Mouse (Mus musculus) c-Kit-positive CD71-negative TER-119-negative erythroid progenitor cells, embryonic 14.5 days (primary cell): ENCODE measurements at regions not wholly inside any gene's neighbourhood (a gene's known extent, or its start where the extent isn't known, plus 50 kb on each side); places are given as distances from the start of the nearest gene placed in this dataset.
"Not testable (repeated sequence)": the region's sequence is repeated elsewhere in the genome, so short reads cannot be mapped to it uniquely, and the experiment has no call there.

Experiments used
- DNase-seq: peaks from one replicate; pipeline ENCODE4 v3.0.0-alpha.2; 2013; ENCODE audit warnings: low read depth

- DNase-seq, result no peak
Observed at GRCm38 (mm10) chr5:133078916-133079315, 535.8 kb upstream of the Auts2 start.

GRCm38 (mm10) chr5:133078390-133078789 lies 535.2 kb upstream of the Auts2 start:
- DNase-seq, result no peak

- DNase-seq, result no peak
Observed at GRCm38 (mm10) chr5:133073317-133073716, 530.2 kb upstream of the Auts2 start.

DNA sequence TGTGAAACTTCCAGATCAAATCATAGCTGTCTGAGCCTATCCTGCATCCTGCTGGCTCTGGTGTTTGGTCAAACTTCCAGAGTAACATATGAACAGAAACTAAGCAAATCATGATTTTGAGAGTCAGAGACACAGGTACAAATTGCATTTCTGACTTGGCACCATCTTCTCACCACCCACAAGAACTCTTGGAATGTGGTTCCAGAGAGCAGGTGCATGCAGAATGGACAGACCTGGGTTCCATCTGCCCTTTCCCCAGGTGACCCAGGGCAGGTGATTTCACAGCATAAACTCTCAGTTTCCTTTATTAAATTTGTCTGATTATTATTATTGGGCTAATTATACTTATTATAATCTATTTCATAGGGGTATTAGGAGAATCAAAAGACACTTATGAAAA lies 527.0 kb upstream of the Auts2 start:
- DNase-seq, result no peak

- DNase-seq, result no peak
Observed at GRCm38 (mm10) chr5:133062481-133062880, 519.3 kb upstream of the Auts2 start.

DNA sequence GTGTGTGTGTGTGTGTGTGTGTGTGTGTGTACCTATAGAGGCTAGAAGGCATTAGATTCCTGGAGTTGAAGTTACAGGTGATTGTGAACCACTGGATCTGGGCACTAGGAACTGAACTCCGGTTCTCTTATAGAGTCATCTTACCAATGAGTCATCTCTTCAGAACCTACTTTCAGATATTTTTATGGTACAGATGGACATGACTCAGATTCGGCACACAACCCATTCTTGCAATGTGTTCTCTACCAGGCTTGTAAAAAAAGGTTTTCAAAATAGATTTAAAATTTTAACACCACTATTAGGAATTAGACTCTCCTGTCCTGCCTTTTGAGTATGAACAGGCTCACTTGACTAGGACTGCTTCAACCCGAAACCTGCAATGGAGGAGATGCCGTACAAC lies 504.3 kb upstream of the Auts2 start:
- no peak for DNase-seq

DNA sequence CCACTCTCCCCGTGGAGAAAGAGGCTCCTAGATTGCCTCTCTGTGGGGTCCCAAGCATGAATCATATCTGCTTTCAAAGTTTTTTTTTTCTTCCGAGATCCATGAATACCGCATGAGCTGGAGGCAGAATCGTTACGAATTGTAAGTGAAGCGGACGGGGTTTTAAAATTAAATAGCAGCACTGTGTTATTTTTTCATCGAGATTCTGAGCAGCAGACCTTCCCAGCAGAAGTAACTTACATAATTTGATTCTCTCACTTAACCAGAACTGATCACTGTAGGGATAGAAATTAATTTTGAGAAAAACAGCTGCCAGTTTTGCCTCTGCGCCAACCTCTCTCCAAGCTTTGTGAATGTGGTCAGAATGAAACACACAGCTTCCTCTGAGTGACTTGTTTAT lies 502.5 kb upstream of the Auts2 start:
- no peak for DNase-seq

- DNase-seq, result no peak
Observed at GRCm38 (mm10) chr5:133027590-133027989, 484.4 kb upstream of the Auts2 start.

DNA sequence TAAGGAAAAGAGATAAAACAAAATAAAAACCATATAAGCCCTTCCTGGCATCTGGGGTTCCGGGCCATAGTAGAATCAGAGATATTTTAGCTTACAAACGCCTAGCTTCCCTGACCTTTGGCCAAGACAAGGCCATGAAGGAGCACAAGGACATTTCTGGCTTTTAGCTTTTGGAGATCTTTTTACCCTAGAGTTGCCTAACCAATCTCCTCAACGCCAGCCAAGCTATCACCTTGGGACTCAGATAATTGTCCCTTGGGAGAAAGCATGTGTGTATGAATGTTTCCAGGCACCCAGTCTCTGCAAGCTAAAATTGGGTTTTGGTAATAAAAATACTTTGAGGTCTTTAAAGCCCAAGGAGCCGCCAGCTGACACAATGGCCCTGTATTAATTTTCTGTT lies 482.0 kb upstream of the Auts2 start:
- DNase-seq, result no peak

DNA sequence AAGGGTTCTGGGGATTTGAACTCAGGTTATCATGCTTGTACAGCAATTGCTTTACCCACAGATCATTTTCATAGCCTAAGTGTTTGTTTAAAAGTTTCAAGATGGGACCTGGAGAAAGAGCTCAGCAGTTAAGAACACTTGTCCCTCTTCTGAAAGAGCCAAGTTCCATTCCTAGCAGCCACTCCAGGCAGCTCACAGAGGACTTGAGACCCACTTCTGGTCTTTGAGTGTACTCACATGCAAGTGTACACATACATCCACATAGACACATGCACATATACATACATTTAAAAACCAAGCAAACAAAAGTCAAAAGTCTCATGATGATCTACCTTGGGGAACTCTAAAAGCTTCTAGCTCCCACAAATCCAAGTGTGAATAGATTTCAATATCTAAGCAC lies 477.7 kb upstream of the Auts2 start:
- no peak for DNase-seq

- no peak for DNase-seq
Observed at GRCm38 (mm10) chr5:133020116-133020515, 477.0 kb upstream of the Auts2 start.

- DNase-seq, result no peak
Observed at GRCm38 (mm10) chr5:133010624-133011575, 467.8 kb upstream of the Auts2 start.

DNA sequence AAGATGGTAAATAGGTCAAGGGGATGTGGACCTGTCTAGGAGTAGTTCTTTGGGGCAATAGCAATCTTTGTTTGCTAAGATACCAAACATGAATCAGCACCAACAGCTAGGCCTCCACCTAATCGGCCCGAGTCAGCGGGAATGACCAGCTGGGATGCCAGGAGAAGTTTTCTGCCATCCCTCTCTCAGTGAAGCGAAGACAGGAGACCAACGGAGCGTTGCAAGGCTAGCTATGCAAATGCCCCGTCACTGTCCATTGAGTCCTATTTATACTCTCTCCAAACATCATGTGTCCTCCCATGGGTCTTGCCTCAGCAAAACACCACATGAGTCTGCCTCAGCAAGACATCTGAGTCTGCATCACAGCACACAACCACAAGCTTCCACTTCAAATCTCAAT lies 439.7 kb upstream of the Auts2 start:
- no peak for DNase-seq

GRCm38 (mm10) chr5:132979013-132979412 lies 435.9 kb upstream of the Auts2 start:
- DNase-seq, result no peak

DNA sequence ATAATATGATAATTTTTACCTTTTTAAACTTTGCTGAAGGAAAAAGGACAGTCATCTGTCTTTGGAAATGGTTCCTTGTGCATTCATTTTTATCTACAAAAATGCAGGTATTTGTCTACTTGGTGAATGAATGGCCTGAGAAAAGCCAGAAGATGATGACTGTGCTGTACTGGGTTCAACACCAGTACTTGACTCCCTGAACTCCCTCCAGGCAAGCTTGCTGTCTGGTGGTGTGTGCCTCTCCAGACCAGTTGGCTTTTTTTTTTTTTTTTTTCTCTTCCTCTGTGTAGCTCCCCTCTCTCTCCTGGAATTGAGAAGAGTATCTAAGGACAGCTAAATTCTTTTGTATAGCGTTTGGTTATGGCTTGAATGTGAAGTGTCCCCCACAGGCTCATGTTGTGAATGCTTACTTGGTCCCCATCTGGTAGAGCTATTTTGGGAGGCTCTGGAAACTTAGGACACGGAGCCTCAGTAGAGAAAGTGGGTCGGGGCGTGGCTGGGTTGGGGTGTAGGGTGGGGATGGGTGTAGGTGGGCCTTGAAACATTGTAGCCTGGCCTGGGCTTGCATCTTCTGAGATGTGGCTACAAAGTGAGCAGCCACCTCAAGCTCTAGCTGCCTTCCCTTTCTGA lies 432.3 kb upstream of the Auts2 start:
- no peak for DNase-seq

GRCm38 (mm10) chr5:132974876-132975275 lies 431.7 kb upstream of the Auts2 start:
- no peak for DNase-seq

GRCm38 (mm10) chr5:132971046-132971445 lies 427.9 kb upstream of the Auts2 start:
- DNase-seq, result no peak

DNA sequence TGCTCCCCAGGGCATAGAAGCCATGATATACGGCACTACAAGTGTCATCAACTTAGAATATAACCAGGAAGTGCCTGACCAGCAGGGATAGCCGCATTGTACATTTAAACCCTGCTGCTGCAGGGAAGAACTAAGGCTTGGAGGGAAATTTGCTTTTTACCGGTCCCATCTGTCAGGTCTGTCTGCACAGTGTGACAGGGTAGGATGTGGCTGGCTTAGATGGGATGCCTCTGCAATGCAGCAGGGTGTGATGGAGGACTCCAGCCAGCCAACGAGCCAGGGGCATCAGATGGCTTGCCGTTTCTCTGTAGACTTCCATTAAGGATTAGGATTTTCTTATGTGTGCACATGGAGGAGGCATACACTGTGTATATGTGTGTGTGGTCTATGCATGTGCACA lies 426.2 kb upstream of the Auts2 start:
- DNase-seq, result no peak

- DNase-seq, result no peak
Observed at GRCm38 (mm10) chr5:132959901-132960300, 416.8 kb upstream of the Auts2 start.

DNA sequence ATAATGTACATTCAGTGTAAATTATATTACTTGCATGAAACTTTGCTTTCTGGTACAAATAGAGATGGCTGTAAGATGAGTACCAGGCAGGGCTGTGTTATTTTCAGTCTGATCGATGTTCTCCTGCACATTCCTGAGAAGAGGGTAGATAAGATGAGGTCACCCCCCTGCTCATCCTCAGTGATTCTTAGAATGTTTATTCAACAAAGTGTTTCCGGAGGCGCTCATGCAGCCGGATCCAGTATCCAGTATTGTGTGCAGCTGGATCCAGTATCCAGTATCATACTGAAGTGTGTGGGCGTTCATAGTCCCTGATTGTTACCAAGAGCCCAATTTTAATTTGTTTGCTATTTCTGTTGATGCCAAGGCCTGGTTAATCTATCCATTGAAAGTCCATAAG lies 413.0 kb upstream of the Auts2 start:
- DNase-seq, result no peak

- no peak for DNase-seq
Observed at GRCm38 (mm10) chr5:132955051-132955450, 411.9 kb upstream of the Auts2 start.

- no peak for DNase-seq
Observed at GRCm38 (mm10) chr5:132933439-132933980, 390.4 kb upstream of the Auts2 start.

GRCm38 (mm10) chr5:132929955-132930354 lies 386.8 kb upstream of the Auts2 start:
- not testable (repeated sequence) for DNase-seq
